Mouse (Mus musculus): Measurements from ENCODE around the gene Diablo. TPM values are rescaled to one million over a fixed set of nuclear protein-coding genes. Genes with fewer than 3 reads are reported as not detected.

Diablo gene
- total RNA-seq, 1 experiment from 2014 or later: 34.1 TPM

DNA sequence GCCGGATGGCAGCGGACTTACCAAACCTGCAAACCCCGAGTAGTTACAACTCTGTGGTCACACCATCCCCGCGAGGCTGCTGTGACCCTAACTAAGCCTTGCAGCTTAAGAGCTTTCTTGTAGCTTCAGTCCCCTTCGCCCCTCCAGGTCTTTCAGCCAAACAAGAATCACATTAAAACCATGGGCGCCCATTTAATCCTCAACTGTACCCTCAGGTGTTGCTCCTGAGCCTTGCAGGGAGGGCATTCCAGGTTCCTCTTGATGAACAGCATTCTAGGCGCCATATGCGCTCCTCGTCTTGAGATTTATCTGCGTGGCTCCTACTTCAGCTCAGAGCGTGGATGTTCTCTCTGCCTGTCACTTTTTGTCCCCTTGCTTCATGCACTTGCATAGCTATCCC is 15.1 kb downstream of the Diablo start:
- no peak for ATAC-seq (ENCODE audit: extremely low read depth, insufficient number of reproducible peaks, low FRiP score, poor library complexity, severe bottlenecking)

DNA sequence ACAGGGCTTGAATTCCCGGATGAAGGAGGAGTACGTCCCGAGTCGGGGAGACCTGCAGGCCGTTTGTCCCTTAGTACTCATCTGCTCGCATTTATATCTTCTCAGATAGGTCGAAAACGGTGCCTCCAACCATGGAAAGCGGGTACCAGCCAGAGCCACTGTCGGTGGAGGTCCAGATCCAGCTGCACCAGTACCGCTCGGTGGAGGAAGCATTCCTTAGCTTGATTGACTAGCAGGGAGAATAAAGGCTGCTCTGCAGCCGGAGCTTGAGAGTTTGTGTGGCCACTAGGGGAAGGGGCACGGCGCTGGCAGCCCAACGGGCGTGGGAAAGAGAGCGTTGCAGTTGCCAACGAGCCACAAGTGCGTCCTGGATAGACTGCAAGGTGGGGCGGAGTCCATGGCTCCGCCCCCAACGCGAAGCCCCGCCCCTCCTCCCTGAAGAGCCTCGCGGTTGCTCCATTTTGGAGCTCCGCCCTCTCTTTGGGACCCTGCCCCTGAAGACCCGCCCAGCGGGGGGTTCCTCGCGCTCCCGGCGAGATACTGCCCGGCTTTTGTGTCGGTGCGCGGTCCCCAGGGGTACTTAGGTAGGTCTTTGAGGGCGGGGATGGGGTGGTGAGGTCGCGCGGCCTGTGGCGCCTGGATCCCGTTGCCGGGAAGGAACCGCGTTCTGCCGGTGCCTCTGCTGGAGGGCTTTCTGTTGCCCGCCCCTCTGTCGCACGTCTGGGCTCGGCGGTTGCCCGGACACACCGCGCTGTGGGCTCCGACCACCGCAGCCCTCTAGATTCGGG is 15.8 kb downstream of the Diablo start:
- ATAC-seq (ENCODE audit: extremely low read depth, insufficient number of reproducible peaks, low FRiP score, poor library complexity, severe bottlenecking): peak; percentile 49

DNA sequence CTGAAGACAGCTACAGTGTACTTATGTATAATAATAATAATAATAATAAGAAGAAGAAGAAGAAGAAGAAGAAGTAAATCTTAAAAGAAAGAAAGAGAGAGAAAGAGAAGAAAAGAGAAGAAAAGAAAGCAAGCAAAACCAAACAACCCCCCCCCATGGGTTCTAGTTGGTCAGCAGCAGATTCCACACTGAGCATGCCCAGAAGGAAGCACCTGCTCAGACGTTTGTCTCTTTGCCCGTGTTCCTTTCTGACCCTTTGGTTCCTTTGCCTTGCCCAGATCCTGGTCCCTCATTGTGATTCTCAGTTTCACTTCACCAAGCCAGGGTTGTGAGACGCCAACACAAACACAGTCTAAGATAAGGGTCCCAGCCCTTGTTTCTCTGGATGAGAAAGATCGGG is 22.0 kb downstream of the Diablo start:
- ATAC-seq (ENCODE audit: extremely low read depth, insufficient number of reproducible peaks, low FRiP score, poor library complexity, severe bottlenecking): no peak

DNA sequence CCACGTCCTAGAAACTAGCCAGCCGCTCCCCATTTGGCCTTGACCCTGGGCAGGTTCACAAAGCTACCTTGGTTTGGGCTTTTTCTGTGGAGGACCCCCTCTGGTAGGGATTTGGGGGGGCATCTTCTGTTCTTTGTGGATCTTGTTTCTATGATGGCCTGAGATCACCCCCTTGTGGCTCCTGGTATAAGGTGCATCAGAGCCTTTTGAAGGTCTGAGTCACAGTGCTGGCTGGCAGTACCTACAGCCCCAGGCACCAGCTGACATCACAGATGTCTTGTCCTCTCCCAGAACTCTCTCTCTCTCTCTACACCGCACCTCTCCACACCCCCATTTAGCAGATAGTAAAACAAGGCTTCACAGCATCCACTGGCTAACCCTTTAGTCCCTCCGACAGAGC is 24.3 kb downstream of the Diablo start:
- peak; percentile 52; the same call in 1 of the 2 replicates for ATAC-seq (ENCODE audit: extremely low read depth, insufficient number of reproducible peaks, low FRiP score, poor library complexity, severe bottlenecking)

DNA sequence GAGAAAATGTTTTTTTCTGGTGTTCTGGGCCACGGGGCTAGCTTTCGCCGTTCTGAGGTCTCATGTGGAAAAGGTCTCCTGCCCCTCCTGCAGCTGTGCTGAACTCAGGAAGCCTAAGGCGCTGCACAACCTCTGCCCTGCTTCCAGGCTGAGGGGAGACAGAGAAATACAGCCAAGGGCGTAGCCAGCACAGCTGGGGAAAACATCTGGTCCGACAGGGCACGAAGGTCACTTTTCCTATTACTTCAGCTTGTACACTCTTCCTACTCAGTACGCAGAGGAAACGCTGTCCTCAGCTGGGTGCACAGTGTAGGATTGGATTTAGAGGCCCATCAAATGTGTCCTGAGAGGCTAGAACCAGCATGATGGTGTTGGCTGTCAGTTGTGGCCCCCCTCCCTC is 34.0 kb downstream of the Diablo start:
- ATAC-seq (ENCODE audit: extremely low read depth, insufficient number of reproducible peaks, low FRiP score, poor library complexity, severe bottlenecking): no peak

DNA sequence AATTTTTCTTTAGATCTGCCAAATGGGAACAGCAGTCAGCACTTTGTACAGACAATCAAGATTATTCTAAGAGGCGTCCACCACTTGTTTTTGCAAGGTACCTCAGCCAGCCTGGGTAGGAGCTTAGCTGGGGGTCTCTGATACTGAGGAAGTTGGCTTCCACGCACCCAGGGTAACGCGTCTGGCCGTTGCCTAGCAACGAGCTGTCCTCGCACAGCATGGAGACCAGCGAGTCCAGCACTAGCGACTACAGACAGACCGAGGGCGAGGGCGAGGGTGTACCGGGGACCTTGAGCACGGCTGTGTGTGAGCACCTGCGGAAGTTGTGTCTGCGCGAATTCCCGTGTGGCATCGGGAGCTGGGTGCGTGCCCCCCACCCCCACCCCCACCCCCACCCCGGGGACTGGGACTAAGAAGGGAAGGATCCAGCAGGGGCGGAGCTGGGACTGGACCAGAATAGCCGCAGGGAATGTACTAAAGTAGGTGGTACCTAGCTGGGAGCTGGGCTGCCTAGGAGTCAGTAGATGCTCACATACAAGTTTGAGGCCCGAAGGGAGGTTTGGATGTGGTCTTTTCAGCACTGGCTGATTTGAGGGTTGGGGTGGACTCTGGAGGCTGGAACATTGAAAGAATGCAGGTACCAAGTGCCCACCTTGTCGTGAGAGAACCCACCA is 34.7 kb downstream of the Diablo start, which contains the start of the genes Lrrc43 and Il31:
Gene Lrrc43 (plus strand): TSS at position 194 of the 674 bp plus-strand sequence.
Gene Il31 (minus strand): TSS at position 378 of the 674 bp plus-strand sequence.
- no peak for ATAC-seq (ENCODE audit: extremely low read depth, insufficient number of reproducible peaks, low FRiP score, poor library complexity, severe bottlenecking)

DNA sequence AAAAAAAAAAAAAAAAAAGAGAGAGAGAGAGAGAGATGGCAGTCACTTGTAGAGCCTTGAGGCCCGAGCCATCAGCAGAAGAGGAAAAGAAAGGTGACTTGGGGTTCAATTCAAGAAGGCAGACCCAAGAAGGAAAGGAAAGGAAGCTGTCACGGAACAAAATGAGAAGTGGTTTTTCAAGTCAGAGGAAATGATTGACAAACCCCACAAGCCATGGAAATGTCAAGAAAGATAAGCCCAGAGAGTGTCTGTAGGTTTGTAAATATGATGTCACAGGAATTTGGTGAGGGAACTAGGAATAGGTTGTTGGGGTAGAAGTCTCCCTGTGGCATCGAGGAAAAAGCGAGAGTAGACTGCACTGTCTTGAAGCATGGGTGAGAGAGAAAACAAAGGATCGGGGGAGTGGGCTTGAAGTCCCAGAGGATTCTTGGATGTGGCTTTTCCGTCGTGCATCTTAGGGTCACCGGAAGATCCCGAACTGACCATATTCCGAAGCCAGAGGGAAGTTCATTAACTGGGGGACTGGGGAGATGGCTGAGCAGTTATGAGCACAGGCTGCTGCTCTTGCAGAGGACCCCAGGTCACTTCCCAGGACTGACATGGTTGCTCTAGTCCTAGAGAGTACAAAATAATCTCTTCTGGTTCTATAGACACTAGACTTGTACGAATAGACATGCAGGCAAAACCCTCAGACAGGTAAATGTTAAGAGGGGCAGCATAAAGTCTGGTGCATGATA is 36.1 kb downstream of the Diablo start:
- ATAC-seq (ENCODE audit: extremely low read depth, insufficient number of reproducible peaks, low FRiP score, poor library complexity, severe bottlenecking): no peak

DNA sequence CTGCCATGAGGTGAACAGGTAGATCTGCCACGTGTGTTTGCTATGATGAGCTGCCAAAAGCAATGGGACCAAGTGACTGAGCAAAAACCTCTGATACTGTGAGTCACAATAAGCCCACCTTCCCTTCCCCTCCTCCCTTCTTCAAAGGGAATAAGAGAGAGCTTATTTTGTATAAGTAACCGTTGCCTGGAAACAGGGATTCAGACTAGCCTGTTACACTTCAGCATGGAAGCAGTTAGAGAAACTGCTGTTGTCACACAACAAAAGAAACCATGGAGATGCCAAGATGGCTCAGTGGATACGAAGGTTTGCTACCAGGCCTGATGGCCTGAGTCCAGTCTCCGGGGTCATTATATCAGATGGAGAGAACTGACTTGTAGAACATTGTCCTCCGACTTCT is 50.2 kb downstream of the Diablo start:
- ATAC-seq (ENCODE audit: extremely low read depth, insufficient number of reproducible peaks, low FRiP score, poor library complexity, severe bottlenecking): no peak

DNA sequence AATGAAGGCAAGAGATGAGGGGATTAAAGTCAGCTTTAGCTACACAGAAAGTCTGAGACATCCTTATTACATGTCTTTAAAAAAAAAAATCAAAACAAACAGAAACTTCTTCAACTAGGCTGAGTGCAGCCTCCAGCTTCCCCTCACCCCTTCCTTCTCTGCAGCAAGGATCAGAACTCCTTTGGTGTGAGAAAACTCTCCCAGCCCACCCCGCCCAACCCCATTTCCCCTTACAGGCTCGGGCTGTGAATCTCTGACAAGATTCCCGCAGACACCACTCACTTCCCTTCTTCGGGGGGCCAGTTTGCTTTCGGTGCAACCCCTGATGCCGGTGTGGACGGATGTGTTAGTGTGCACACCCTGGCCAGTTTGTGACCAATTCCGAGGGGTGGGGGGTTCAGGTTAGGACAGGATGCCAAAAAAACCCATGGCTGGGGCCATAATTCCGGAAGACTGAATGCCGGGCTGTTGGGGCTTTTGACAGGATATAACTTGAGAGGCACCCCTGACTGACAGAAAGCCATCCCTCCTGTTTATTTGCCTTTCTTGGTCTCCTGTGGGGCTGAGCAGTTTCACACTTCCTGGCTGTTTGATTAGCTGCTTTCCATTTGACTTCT is 53.1 kb downstream of the Diablo start:
- 0 out of 2 replicates have a peak, but pooled peaks have one; percentile 13 for ATAC-seq (ENCODE audit: extremely low read depth, insufficient number of reproducible peaks, low FRiP score, poor library complexity, severe bottlenecking)

DNA sequence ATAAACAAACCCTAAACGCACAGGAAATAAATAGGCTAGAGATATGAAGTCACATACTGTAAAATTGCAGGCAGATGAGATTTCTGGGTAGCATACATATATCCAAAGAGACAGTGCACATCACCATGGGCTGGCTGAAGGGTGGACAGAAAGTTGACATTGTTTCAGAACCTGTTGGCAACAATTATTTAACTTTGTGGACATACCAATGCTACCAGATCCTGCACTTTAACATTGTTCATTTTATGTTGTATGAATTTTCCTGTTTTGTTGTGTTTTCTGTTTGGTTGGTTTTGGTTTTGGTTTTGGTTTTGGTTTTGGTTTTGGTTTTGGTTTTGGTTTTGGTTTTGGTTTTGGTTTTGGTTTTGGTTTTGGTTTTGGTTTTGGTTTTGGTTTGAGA is 59.3 kb downstream of the Diablo start:
- no peak for ATAC-seq (ENCODE audit: extremely low read depth, insufficient number of reproducible peaks, low FRiP score, poor library complexity, severe bottlenecking)

DNA sequence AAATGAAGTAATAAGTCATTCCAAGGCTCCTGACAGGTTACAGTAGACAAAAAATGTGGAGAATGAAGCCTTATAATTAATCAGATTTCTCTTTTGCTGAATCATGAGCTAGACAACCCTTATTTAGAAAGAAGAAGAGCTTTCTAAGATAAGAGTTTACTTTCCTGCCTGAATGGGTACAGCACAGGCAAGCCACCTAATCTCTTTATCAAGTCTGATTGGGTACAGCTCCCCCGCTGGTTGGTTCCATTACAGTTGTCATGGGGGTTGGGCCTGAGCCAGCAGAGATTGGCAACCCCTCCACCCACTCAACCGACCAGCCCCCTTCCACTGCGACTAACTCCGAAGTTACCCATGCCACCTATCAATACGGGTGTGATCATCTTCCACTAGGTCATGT is 62.6 kb downstream of the Diablo start:
- no peak for ATAC-seq (ENCODE audit: extremely low read depth, insufficient number of reproducible peaks, low FRiP score, poor library complexity, severe bottlenecking)

Other genes with a start within 250 kb of the Diablo start
- 26.6 and 28.3 TPM in 2 replicates for gene Bcl7a, start 180.3 kb downstream of the Diablo start, total RNA-seq (2017)
- gene Mlxip, start 129.4 kb downstream of the Diablo start, total RNA-seq (2017): 50.7 and 57.7 TPM in 2 replicates
- not detected in 2 replicates for gene Lrrc43, start 34.9 kb downstream of the Diablo start, total RNA-seq (2017)
- gene Il31, start 34.7 kb downstream of the Diablo start, total RNA-seq (2017): not detected in 2 replicates
- not detected in 2 replicates for gene B3gnt4, start 13.7 kb downstream of the Diablo start, total RNA-seq (2017)
- not detected in 2 replicates for gene Gm49027, start 1.3 kb upstream of the Diablo start, total RNA-seq (2017)
- gene Vps33a, start 48.9 kb upstream of the Diablo start, total RNA-seq (2017): 25.3 and 28.9 TPM in 2 replicates
- gene Clip1, start 160.4 kb upstream of the Diablo start, total RNA-seq (2017): 186 and 205 TPM in 2 replicates
- gene Zcchc8, start 196.9 kb upstream of the Diablo start, total RNA-seq (2017): 78.0 and 87.7 TPM in 2 replicates
- gene Rsrc2, start 225.2 kb upstream of the Diablo start, total RNA-seq (2017): 384 and 420 TPM in 2 replicates
- gene Kntc1, start 225.5 kb upstream of the Diablo start, total RNA-seq (2017): 0.12 TPM in 1 of 2 replicates, not detected in the other

All from neutrophil, adult 5-6 weeks (primary cell).